Mouse (Mus musculus): ENCODE results near the gene Rcn3. TPM values are rescaled to one million over a fixed set of nuclear protein-coding genes. Genes with fewer than 3 reads are reported as not detected.
A peak's percentile ranks its signal among the peaks of the same experiment; 100 is the strongest.

Gene Rcn3
- total RNA-seq, 2 experiments from 2014 or later = 7.5 to 11.7 TPM

DNA sequence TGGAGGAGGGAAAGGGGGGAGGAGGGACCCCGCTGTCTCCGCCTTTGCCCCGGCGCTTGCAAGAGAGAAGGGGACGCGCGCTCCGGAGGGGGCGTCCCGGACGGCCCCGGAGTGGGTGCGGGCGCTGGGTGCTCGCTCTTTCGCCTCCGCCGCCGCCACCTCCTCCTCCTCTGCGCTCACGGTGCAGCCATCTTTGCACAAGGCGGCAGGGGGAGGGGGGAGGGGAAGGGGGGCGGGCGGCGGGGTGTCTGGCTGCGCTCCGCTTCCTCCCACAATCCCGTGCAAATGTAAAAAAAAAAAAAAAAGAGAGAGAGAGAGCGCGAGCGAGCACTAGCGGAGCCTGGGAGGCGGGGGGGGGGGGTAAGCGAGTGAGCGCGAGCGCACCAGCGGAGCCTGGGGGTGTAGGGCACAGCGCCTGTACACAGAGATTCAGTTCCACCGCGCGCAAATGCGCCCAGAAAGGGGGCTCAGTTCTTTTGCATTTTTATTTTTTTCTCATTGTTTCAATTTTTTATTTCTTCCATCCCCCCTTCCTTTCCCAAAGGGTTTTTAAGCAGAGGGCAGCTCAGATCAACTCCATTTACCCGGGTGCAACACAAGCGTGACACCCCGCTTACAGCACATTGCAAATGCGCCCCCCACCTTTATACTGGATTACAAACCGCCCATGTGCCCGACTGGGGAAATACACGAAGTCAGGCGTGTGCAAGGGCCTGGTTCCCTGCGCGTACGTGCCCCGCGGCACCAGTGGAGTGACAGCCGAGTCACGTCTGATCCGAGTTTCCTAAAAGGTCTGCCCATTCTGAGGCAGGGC, 38.7 kb downstream of the Rcn3 start:
- peak overlapping the region; percentile 84 for H3K4me3 ChIP-seq
- no peak; the same call in 1 of the 2 replicates for TF ChIP-seq CTCF (conservative IDR thresholded peaks at IDR 0.05)
- H3K27ac ChIP-seq = peak overlapping the region; percentile 99
- peak; percentile 52 to 63 for DNase-seq (ENCODE audit: low spot score in 2 of 2)

DNA sequence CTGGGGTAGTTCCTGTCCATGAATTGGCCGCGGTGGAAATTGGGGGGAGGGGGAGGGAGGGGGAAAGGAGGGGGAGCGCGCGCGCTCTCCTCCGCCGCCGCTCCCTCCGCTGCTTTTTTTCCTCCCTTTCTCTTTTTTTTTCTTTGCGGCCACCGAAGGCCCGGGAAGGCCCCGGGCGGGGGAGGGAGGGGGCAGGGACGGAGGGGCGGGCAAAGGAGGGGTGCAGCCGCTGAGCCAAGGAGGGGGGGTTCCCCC, 39.2 kb downstream of the Rcn3 start, which contains the start of gene Prr12:
Prr12 (minus strand) TSS at position 20 of the 255 bp plus-strand sequence.
- no peak for TF ChIP-seq CTCF (conservative IDR thresholded peaks at IDR 0.05)
- Histone ChIP-seq H3K4me3 (peak within 1 kb of the TSS; percentile 84), H3K27ac (peak within 1 kb of the TSS; percentile 99)
- no peak for DNase-seq (ENCODE audit: low spot score in 2 of 2)

- Histone ChIP-seq H3K4me3 (peak overlapping the region; percentile 84), H3K27ac (peak overlapping the region; percentile 99)
- DNase-seq (ENCODE audit: low spot score in 2 of 2) = peak in 1 of 2 experiments; percentile 47
- no peak for TF ChIP-seq CTCF (conservative IDR thresholded peaks at IDR 0.05)
Measured at GRCm38 (mm10) chr7:45052181-45052861, 39.7 kb downstream of the Rcn3 start.

DNA sequence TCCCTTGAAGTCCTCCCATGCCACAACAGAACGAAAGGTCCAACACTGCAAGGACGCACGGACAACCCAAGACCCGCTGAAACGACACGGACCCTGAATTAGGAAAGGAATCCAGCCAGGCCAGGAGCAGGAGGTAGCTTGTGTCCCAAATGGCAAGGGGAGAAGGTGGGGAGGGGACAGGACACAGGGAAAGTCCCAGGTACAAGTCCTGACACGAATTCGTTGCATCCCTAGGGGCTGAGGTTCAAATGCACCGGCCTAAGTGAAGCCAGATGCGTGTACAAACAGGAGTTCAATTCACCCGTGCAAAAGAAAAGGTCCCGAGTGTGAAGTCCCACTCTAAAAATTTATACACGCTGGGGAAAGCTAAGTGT, 40.4 kb downstream of the Rcn3 start:
- H3K27ac ChIP-seq = peak overlapping the region; percentile 99
- no peak for TF ChIP-seq CTCF (conservative IDR thresholded peaks at IDR 0.05)
- H3K4me3 ChIP-seq = peak overlapping the region; percentile 84
- no peak for DNase-seq (ENCODE audit: low spot score in 2 of 2)

- H3K4me3 ChIP-seq = peak overlapping the region; percentile 84
- H3K27ac ChIP-seq = peak overlapping the region; percentile 99
- TF ChIP-seq CTCF (conservative IDR thresholded peaks at IDR 0.05) = no peak
- peak; percentile 64 to 84 for DNase-seq (ENCODE audit: low spot score in 2 of 2)
Measured at GRCm38 (mm10) chr7:45050945-45051600, 40.9 kb downstream of the Rcn3 start.

DNA sequence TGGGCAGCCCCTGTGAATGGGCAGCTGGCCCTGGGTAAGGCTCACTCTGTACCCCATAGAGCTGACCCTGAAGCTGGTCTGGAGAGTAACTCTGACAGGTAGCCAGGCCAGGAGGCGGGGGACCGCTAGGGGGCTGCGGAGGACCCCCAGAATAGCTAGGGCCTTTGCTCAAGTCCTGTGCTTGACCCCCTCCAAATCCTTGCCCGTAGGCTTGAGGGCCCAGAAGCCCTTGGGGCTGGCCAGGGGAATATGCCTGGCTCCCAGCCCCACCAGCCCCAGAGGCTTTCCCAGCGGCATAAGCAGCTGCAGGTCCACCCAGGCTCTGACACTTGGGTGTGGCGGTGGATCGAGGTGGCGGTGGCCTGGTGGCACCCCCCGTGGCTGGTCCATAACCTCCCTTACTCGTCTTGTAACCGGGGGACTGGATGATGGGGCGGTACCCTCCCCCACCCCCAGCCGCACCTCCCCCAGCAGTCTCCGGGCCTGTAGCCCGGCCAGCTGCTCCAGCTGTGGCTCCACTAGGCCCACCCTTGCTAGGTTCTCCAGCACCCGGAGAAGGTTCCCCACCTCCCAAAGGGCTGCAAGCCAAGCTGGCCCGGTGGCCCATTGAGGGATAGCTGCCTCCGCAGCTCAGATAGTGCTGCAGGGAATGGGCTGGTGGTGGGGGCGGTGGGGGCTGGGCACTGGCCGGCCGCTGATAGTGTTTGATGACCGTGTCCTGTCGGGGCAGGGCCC, 42.9 kb downstream of the Rcn3 start:
- Histone ChIP-seq H3K27ac (no peak overlapping the region), H3K4me3 (no peak overlapping the region)
- no peak for DNase-seq (ENCODE audit: low spot score in 2 of 2)
- TF ChIP-seq CTCF (conservative IDR thresholded peaks at IDR 0.05) = no peak

- DNase-seq (ENCODE audit: low spot score in 2 of 2) = no peak
- no peak overlapping the region for H3K27ac ChIP-seq
- no peak for TF ChIP-seq CTCF (conservative IDR thresholded peaks at IDR 0.05)
- no peak overlapping the region for H3K4me3 ChIP-seq
Measured at GRCm38 (mm10) chr7:45048001-45048890, 43.8 kb downstream of the Rcn3 start.

DNA sequence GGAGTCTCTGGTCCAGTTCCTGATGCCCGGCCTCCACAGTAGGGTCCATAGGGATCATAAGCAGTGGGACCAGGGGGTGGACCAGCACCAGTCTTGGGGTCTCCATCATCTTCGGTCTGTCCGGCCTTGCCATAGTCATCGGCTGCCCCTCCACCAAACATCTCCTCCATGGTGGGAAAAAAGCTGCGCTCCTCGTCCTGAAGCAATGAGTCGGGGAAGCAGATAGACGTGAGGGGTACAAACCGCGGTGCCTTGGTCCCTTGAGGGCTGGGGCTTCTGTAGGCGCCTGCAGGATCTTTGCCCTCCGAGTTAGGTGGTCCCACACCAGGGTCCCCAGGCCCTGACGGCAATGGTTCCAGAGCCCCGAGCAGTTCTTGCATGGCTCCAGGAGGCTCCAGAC, 44.5 kb downstream of the Rcn3 start:
- Histone ChIP-seq H3K4me3 (no peak overlapping the region), H3K27ac (no peak overlapping the region)
- no peak for TF ChIP-seq CTCF (conservative IDR thresholded peaks at IDR 0.05)
- DNase-seq (ENCODE audit: low spot score in 2 of 2) = no peak

DNA sequence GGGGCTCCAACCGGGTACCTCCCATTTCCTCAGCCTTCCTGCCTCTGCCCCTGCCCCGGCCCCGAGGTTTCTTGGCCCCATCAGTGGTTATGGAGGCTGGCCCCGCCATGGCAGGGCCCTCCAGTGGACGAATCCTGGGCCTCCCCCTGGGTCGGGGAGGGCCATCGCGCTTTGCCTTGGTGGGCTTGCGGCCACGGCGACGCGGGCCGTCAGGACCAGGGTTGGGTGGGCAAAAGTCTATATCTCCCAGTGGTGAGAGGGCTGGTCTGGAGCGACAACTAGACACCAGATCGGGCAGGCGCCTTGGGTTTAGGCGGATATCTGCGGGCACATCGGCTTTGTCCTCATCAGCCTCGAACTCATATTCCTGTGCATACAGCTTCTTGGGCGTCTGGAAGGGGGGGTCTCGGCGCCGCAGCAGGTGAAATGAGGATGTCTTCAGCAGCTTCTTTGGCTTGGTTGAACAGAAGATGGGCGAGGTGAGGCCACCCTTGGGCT, 45.1 kb downstream of the Rcn3 start:
- no peak for TF ChIP-seq CTCF (conservative IDR thresholded peaks at IDR 0.05)
- no peak overlapping the region for H3K27ac ChIP-seq
- no peak for DNase-seq (ENCODE audit: low spot score in 2 of 2)
- no peak overlapping the region for H3K4me3 ChIP-seq

DNA sequence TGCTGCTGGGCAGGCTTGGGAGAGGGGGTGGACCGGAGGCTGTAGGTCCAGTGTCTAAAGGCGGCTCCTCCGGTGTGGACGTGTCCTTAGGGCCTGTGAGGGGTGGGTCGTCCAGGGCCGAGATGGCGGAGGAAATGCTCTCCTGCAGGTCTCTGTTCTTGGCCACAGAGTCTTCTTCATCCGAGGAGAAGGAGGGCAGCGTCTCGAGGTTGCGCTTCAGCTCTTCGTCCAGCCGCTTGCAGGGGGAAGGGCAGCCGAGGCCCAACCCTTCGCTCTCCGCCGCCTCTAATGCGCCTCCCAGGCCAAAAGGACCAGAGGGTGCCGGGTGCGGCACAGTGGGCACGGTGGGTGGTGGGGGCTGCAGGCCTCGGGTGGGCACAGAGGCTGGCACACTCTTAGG, 46.3 kb downstream of the Rcn3 start:
- no peak for TF ChIP-seq CTCF (conservative IDR thresholded peaks at IDR 0.05)
- DNase-seq (ENCODE audit: low spot score in 2 of 2) = no peak

GRCm38 (mm10) chr7:45043307-45043706, 48.7 kb downstream of the Rcn3 start:
- TF ChIP-seq CTCF (conservative IDR thresholded peaks at IDR 0.05) = no peak
- Histone ChIP-seq H3K4me3 (no peak overlapping the region), H3K27ac (no peak overlapping the region)
- DNase-seq (ENCODE audit: low spot score in 2 of 2) = no peak

More for the DNA sequence above, 46.3 kb downstream of the Rcn3 start:
- H3K27ac ChIP-seq = no peak overlapping the region
- no peak overlapping the region for H3K4me3 ChIP-seq

GRCm38 (mm10) chr7:45040851-45041250, 51.2 kb downstream of the Rcn3 start:
- no peak for TF ChIP-seq CTCF (conservative IDR thresholded peaks at IDR 0.05)
- no peak overlapping the region for H3K27ac ChIP-seq
- no peak for DNase-seq (ENCODE audit: low spot score in 2 of 2)
- no peak overlapping the region for H3K4me3 ChIP-seq

Measured in layer of hippocampus, adult 2 months (tissue).